Mouse (Mus musculus) megakaryocyte-erythroid progenitor cell, adult 5-6 weeks (primary cell): ENCODE measurements around the gene Gm10392. TPM values are rescaled to one million over a fixed set of nuclear protein-coding genes. Genes with fewer than 3 reads are reported as not detected.
A peak's percentile ranks its signal among the peaks of the same experiment; 100 is the strongest.

ENCODE experiments used
- ATAC-seq: replicated peaks from 2 replicates; pipeline ENCODE4 v1.8.0; 2016; ENCODE audit warnings: mild to moderate bottlenecking, inconsistent platforms; ENCODE audit not compliant: severe bottlenecking, poor library complexity, low FRiP score, low TSS enrichment
- total RNA-seq, 2 experiments: library from RNA; stranded (forward) in 1 of 2; stranded (reverse) in 1 of 2; fragments of 200-1000, 215-1000 nt in 1 of 2; fragments of >200 nt in 1 of 2; fragmentation: Nextera tagmentation in 1 of 2; gene quantifications; 2 replicates each; pipeline ENCODE4 v1.2.3; 2014 to 2017

The Gm10392 gene
- total RNA-seq, 2 experiments from 2014 or later = 1.3 TPM; not detected in 1

GRCm38 (mm10) chr11:77467157-77467556 is 51.8 kb downstream of the Gm10392 start:
- ATAC-seq = peak; percentile 69

Other genes starting within 250 kb of the Gm10392 start
- not detected in 2 replicates for gene Coro6, start 56.8 kb downstream of the Gm10392 start, total RNA-seq (2014; fragmentation: Nextera tagmentation)
- gene Coro6, start 56.8 kb downstream of the Gm10392 start, total RNA-seq (2017) = not detected in 2 replicates
- gene Ankrd13b, start 29.5 kb downstream of the Gm10392 start, total RNA-seq (2014; fragmentation: Nextera tagmentation) = 25.8 and 26.4 TPM in 2 replicates
- gene Ankrd13b, start 29.5 kb downstream of the Gm10392 start, total RNA-seq (2017) = 8.3 and 11.7 TPM in 2 replicates
- gene Git1, start 25.6 kb downstream of the Gm10392 start, total RNA-seq (2014; fragmentation: Nextera tagmentation) = 28.7 and 37.5 TPM in 2 replicates
- 10.9 and 13.6 TPM in 2 replicates for gene Git1, start 25.6 kb downstream of the Gm10392 start, total RNA-seq (2017)
- 2.1 and 2.2 TPM in 2 replicates for gene Abhd15, start 4.1 kb downstream of the Gm10392 start, total RNA-seq (2014; fragmentation: Nextera tagmentation)
- 0.70 and 4.1 TPM in 2 replicates for gene Abhd15, start 4.1 kb downstream of the Gm10392 start, total RNA-seq (2017)
- gene Trp53i13, start 3.2 kb downstream of the Gm10392 start, total RNA-seq (2014; fragmentation: Nextera tagmentation) = 3.8 and 11.1 TPM in 2 replicates
- 0.66 and 0.76 TPM in 2 replicates for gene Trp53i13, start 3.2 kb downstream of the Gm10392 start, total RNA-seq (2017)
- 15.4 and 20.3 TPM in 2 replicates for gene Taok1, start 88.6 kb upstream of the Gm10392 start, total RNA-seq (2014; fragmentation: Nextera tagmentation)
- gene Taok1, start 88.6 kb upstream of the Gm10392 start, total RNA-seq (2017) = 28.9 and 39.6 TPM in 2 replicates
- 60.0 and 67.4 TPM in 2 replicates for gene Nufip2, start 167.0 kb upstream of the Gm10392 start, total RNA-seq (2014; fragmentation: Nextera tagmentation)
- gene Nufip2, start 167.0 kb upstream of the Gm10392 start, total RNA-seq (2017) = 78.5 and 79.1 TPM in 2 replicates
- gene Cryba1, start 206.1 kb upstream of the Gm10392 start, total RNA-seq (2014; fragmentation: Nextera tagmentation) = not detected in 2 replicates
- gene Cryba1, start 206.1 kb upstream of the Gm10392 start, total RNA-seq (2017) = not detected in 2 replicates
- 69.3 and 99.2 TPM in 2 replicates for gene Myo18a, start 244.0 kb upstream of the Gm10392 start, total RNA-seq (2014; fragmentation: Nextera tagmentation)
- gene Myo18a, start 244.0 kb upstream of the Gm10392 start, total RNA-seq (2017) = 84.3 and 107 TPM in 2 replicates